Mouse (Mus musculus): Measurements from ENCODE around the gene Scn1a.

- TF ChIP-seq GATA1 (IDR thresholded peaks at IDR 0.05; ENCODE audit: borderline replicate concordance, low read length): no peak
- TF ChIP-seq CTCF (IDR thresholded peaks at IDR 0.05; ENCODE audit: low read depth, low read length): no peak
- TF ChIP-seq POLR2AphosphoS5 (IDR thresholded peaks at IDR 0.05; ENCODE audit: insufficient replicate concordance, low read depth, low read length): no peak
- no peak for TF ChIP-seq TAL1 (conservative IDR thresholded peaks at IDR 0.05; ENCODE audit: low read depth, low read length)
- no peak for TF ChIP-seq GATA2 (IDR thresholded peaks at IDR 0.05; ENCODE audit: borderline replicate concordance, low read depth, low read length)
Measured at GRCm38 (mm10) chr2:66408899-66409739, 31.5 kb downstream of the Scn1a start.

Measured in G1E (cell line).